Mouse (Mus musculus) testis, adult 2 months (tissue): ENCODE measurements around the gene Fam129a.

Experiments
- CTCF ChIP-seq: fragments of 200-500 bp; IDR thresholded peaks from 2 replicates; pipeline ENCODE4 v1.5.1; 2012; ENCODE audit warnings: low read depth, mild to moderate bottlenecking, inconsistent platforms, low read length, moderate library complexity; ENCODE audit not compliant: control insufficient read depth, insufficient read depth, insufficient replicate concordance
- POLR2A ChIP-seq: fragments of 200-500 bp; IDR thresholded peaks from 2 replicates; pipeline ENCODE4 v1.6.1; 2012; ENCODE audit warnings: low read depth, mild to moderate bottlenecking, inconsistent platforms, low read length, moderate library complexity; ENCODE audit not compliant: control insufficient read depth

DNA sequence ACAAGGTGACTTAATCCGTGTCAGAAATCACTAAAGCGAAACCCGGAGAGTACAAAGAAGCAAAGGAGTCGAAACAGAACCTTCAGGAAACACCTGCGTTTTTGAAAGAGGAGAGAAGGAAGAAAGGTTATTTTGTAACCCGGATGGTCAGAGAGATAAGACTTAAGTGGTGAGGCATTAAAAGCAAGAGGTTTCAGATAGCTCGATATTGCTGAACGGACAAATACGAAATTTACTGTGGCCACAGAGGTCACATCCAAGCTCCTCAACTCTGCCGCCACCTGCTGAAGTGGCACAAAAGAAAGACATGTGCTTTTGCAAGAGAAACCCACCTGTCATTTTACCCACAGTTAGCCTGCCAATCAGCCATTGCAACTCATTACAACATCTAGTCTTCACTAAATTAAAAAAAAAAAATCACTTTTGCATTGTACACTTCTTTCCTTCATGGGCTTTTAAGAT is 183.1 kb downstream of the Fam129a start:
- TF ChIP-seq POLR2A (no peak), CTCF (no peak)
